Mouse (Mus musculus): ENCODE results near the gene Fam209.
A peak's percentile ranks its signal among the peaks of the same experiment; 100 is the strongest.

The Fam209 gene

GRCm38 (mm10) chr2:172502168-172502567, 29.8 kb downstream of the Fam209 start:
- Histone ChIP-seq H3K36me3 (ENCODE audit: insufficient read depth, low read length) (no peaks in the 10 kb centered on the region), H3K4me1 (replicated peaks; ENCODE audit: low read depth, low read length) (peaks cover 49% of the 10 kb centered on the region), H3K9me3 (ENCODE audit: low read length) (no peaks in the 10 kb centered on the region), H3K27me3 (ENCODE audit: insufficient read depth, low read length) (peaks cover 5% of the 10 kb centered on the region; the same call in 1 of the 2 replicates), H3K4me3 (replicated peaks; ENCODE audit: low read length) (no peak overlapping the region; the same call in 1 of the 2 replicates)
- TF ChIP-seq NANOG (IDR thresholded peaks at IDR 0.05; ENCODE audit: borderline replicate concordance, low read length) (no peak), CTCF (conservative IDR thresholded peaks at IDR 0.05; ENCODE audit: low read length) (no peak), POU5F1 (IDR thresholded peaks at IDR 0.05; ENCODE audit: borderline replicate concordance, low read length) (no peak)

- TF ChIP-seq CTCF (conservative IDR thresholded peaks at IDR 0.05; ENCODE audit: low read length) (no peak), POU5F1 (IDR thresholded peaks at IDR 0.05; ENCODE audit: borderline replicate concordance, low read length) (no peak), NANOG (IDR thresholded peaks at IDR 0.05; ENCODE audit: borderline replicate concordance, low read length) (no peak)
- no peaks in the 10 kb centered on the region for H3K9me3 ChIP-seq (ENCODE audit: low read length)
These were observed 33.8 kb downstream of the Fam209 start for GRCm38 (mm10) chr2:172506121-172506520.

GRCm38 (mm10) chr2:172510056-172510712, 37.9 kb downstream of the Fam209 start:
- 0 out of 2 replicates have a peak overlapping the region, but pooled peaks have one; percentile 26 for H3K4me3 ChIP-seq (replicated peaks; ENCODE audit: low read length)
- H3K4me1 ChIP-seq (replicated peaks; ENCODE audit: low read depth, low read length), result peaks cover 61% of the 10 kb centered on the region
- H3K27me3 ChIP-seq (ENCODE audit: insufficient read depth, low read length), result peaks cover 7% of the 10 kb centered on the region; the same call in 1 of the 2 replicates
- peaks cover 1% of the 10 kb centered on the region for H3K9me3 ChIP-seq (ENCODE audit: low read length)
- H3K36me3 ChIP-seq (ENCODE audit: insufficient read depth, low read length), result no peaks in the 10 kb centered on the region
- no peak for TF ChIP-seq POU5F1 (IDR thresholded peaks at IDR 0.05; ENCODE audit: borderline replicate concordance, low read length)
- no peak for TF ChIP-seq CTCF (conservative IDR thresholded peaks at IDR 0.05; ENCODE audit: low read length)
- TF ChIP-seq NANOG (IDR thresholded peaks at IDR 0.05; ENCODE audit: borderline replicate concordance, low read length), result no peak

More at GRCm38 (mm10) chr2:172506121-172506520, 33.8 kb downstream of the Fam209 start:
- Histone ChIP-seq H3K4me1 (replicated peaks; ENCODE audit: low read depth, low read length) (peaks cover 42% of the 10 kb centered on the region), H3K36me3 (ENCODE audit: insufficient read depth, low read length) (no peaks in the 10 kb centered on the region), H3K4me3 (replicated peaks; ENCODE audit: low read length) (no peak overlapping the region), H3K27me3 (ENCODE audit: insufficient read depth, low read length) (peaks cover 5% of the 10 kb centered on the region; the same call in 1 of the 2 replicates)

GRCm38 (mm10) chr2:172510899-172511298, 38.6 kb downstream of the Fam209 start:
- peaks cover 62% of the 10 kb centered on the region for H3K4me1 ChIP-seq (replicated peaks; ENCODE audit: low read depth, low read length)
- TF ChIP-seq POU5F1 (IDR thresholded peaks at IDR 0.05; ENCODE audit: borderline replicate concordance, low read length) (no peak), NANOG (IDR thresholded peaks at IDR 0.05; ENCODE audit: borderline replicate concordance, low read length) (no peak), CTCF (conservative IDR thresholded peaks at IDR 0.05; ENCODE audit: low read length) (no peak)
- H3K27me3 ChIP-seq (ENCODE audit: insufficient read depth, low read length), result peaks cover 7% of the 10 kb centered on the region; the same call in 1 of the 2 replicates
- H3K4me3 ChIP-seq (replicated peaks; ENCODE audit: low read length), result no peak overlapping the region
- H3K9me3 ChIP-seq (ENCODE audit: low read length), result peaks cover 8% of the 10 kb centered on the region
- H3K36me3 ChIP-seq (ENCODE audit: insufficient read depth, low read length), result no peaks in the 10 kb centered on the region

- peaks cover 19% of the 10 kb centered on the region for H3K36me3 ChIP-seq (ENCODE audit: insufficient read depth, low read length)
- TF ChIP-seq NANOG (IDR thresholded peaks at IDR 0.05; ENCODE audit: borderline replicate concordance, low read length), result peak; percentile 85
- TF ChIP-seq POU5F1 (IDR thresholded peaks at IDR 0.05; ENCODE audit: borderline replicate concordance, low read length), result no peak
- no peak overlapping the region for H3K4me3 ChIP-seq (replicated peaks; ENCODE audit: low read length)
- H3K4me1 ChIP-seq (replicated peaks; ENCODE audit: low read depth, low read length), result peaks cover 81% of the 10 kb centered on the region
- peaks cover 7% of the 10 kb centered on the region; the same call in 1 of the 2 replicates for H3K27me3 ChIP-seq (ENCODE audit: insufficient read depth, low read length)
- H3K9me3 ChIP-seq (ENCODE audit: low read length), result peaks cover 41% of the 10 kb centered on the region
These were observed 44.2 kb downstream of the Fam209 start for GRCm38 (mm10) chr2:172516407-172516992.

GRCm38 (mm10) chr2:172520616-172521371, 48.5 kb downstream of the Fam209 start:
- Histone ChIP-seq H3K27me3 (ENCODE audit: insufficient read depth, low read length) (no peaks in the 10 kb centered on the region), H3K36me3 (ENCODE audit: insufficient read depth, low read length) (peaks cover 19% of the 10 kb centered on the region), H3K4me3 (replicated peaks; ENCODE audit: low read length) (peak overlapping the region; percentile 57), H3K4me1 (replicated peaks; ENCODE audit: low read depth, low read length) (peaks cover 80% of the 10 kb centered on the region), H3K9me3 (ENCODE audit: low read length) (peaks cover 33% of the 10 kb centered on the region)
- TF ChIP-seq POU5F1 (IDR thresholded peaks at IDR 0.05; ENCODE audit: borderline replicate concordance, low read length) (no peak), CTCF (conservative IDR thresholded peaks at IDR 0.05; ENCODE audit: low read length) (no peak), NANOG (IDR thresholded peaks at IDR 0.05; ENCODE audit: borderline replicate concordance, low read length) (peak; percentile 55; the same call in 1 of the 2 replicates)

- peak overlapping the region; percentile 57 for H3K4me3 ChIP-seq (replicated peaks; ENCODE audit: low read length)
- H3K4me1 ChIP-seq (replicated peaks; ENCODE audit: low read depth, low read length), result peaks cover 85% of the 10 kb centered on the region
- TF ChIP-seq NANOG (IDR thresholded peaks at IDR 0.05; ENCODE audit: borderline replicate concordance, low read length), result peak; percentile 27; the same call in 1 of the 2 replicates
- no peak for TF ChIP-seq CTCF (conservative IDR thresholded peaks at IDR 0.05; ENCODE audit: low read length)
- H3K9me3 ChIP-seq (ENCODE audit: low read length), result peaks cover 17% of the 10 kb centered on the region
- peaks cover 15% of the 10 kb centered on the region for H3K36me3 ChIP-seq (ENCODE audit: insufficient read depth, low read length)
- no peaks in the 10 kb centered on the region for H3K27me3 ChIP-seq (ENCODE audit: insufficient read depth, low read length)
These were observed 50.2 kb downstream of the Fam209 start for GRCm38 (mm10) chr2:172522528-172522927.
